Mouse (Mus musculus) lung, postnatal 10 days (tissue): ENCODE results near the gene Gp9.

ENCODE experiments used
- DNase-seq: peaks from one replicate; pipeline ENCODE4 v3.0.0; 2021

Gp9 gene

GRCm38 (mm10) chr6:87788266-87788895 is 10.5 kb downstream of the Gp9 start:
- DNase-seq = no peak

GRCm38 (mm10) chr6:87788896-87789587 is 11.2 kb downstream of the Gp9 start:
- peak; percentile 57 for DNase-seq

- no peak for DNase-seq
Measured at GRCm38 (mm10) chr6:87789791-87790190, 11.9 kb downstream of the Gp9 start.

GRCm38 (mm10) chr6:87790779-87791480 is 13.1 kb downstream of the Gp9 start:
- DNase-seq = peak; percentile 54

GRCm38 (mm10) chr6:87791826-87792225 is 14.0 kb downstream of the Gp9 start:
- no peak for DNase-seq

- no peak for DNase-seq
Measured at GRCm38 (mm10) chr6:87793821-87794510, 16.1 kb downstream of the Gp9 start.

- no peak for DNase-seq
Measured at GRCm38 (mm10) chr6:87795385-87796150, 17.7 kb downstream of the Gp9 start.

GRCm38 (mm10) chr6:87796251-87796880 is 18.5 kb downstream of the Gp9 start:
- DNase-seq = no peak

GRCm38 (mm10) chr6:87797321-87797720 is 19.4 kb downstream of the Gp9 start:
- no peak for DNase-seq

- no peak for DNase-seq
Measured at GRCm38 (mm10) chr6:87799576-87799975, 21.7 kb downstream of the Gp9 start.

GRCm38 (mm10) chr6:87802462-87802861 is 24.6 kb downstream of the Gp9 start:
- no peak for DNase-seq

GRCm38 (mm10) chr6:87804036-87804435 is 26.2 kb downstream of the Gp9 start:
- DNase-seq = no peak

- DNase-seq = no peak
Measured at GRCm38 (mm10) chr6:87804886-87805285, 27.0 kb downstream of the Gp9 start.

GRCm38 (mm10) chr6:87805448-87805847 is 27.6 kb downstream of the Gp9 start:
- no peak for DNase-seq

- no peak for DNase-seq
Measured at GRCm38 (mm10) chr6:87806028-87806427, 28.2 kb downstream of the Gp9 start.

- DNase-seq = no peak
Measured at GRCm38 (mm10) chr6:87806857-87807256, 29.0 kb downstream of the Gp9 start.

- no peak for DNase-seq
Measured at GRCm38 (mm10) chr6:87807735-87808440, 30.0 kb downstream of the Gp9 start.

- no peak for DNase-seq
Measured at GRCm38 (mm10) chr6:87808521-87808920, 30.6 kb downstream of the Gp9 start.

GRCm38 (mm10) chr6:87809144-87809543 is 31.3 kb downstream of the Gp9 start:
- DNase-seq = no peak

- DNase-seq = no peak
Measured at GRCm38 (mm10) chr6:87809651-87810161, 31.8 kb downstream of the Gp9 start.

GRCm38 (mm10) chr6:87810311-87810710 is 32.4 kb downstream of the Gp9 start:
- no peak for DNase-seq
